Mouse (Mus musculus): ENCODE measurements around the gene Hnrnpa3. TPM values are rescaled to one million over a fixed set of nuclear protein-coding genes. Genes with fewer than 3 reads are reported as not detected.
"Not testable (repeated sequence)": the region's sequence is repeated elsewhere in the genome, so short reads cannot be mapped to it uniquely, and the experiment has no call there.

The Hnrnpa3 gene
- polyA plus RNA-seq, 1 experiment, result 297 TPM

DNA sequence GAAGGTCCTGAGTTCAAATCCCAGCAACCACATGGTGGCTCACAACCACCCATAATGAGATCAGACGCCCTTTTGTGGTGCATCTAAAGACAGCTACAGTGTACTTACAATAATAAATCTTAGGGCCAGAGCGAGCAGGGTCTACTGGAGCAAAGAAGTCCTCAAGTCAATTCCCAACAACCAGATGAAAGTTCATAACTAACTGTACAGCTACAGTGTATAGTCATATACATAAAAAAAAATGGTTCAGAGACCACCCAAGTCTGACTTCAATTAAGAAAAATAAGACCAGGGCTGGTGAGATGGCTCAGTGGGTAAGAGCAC is 12.2 kb downstream of the Hnrnpa3 start:
- DNase-seq (ENCODE audit: extremely low spot score in 1 of 2, low spot score in 1 of 2), result no peak

DNA sequence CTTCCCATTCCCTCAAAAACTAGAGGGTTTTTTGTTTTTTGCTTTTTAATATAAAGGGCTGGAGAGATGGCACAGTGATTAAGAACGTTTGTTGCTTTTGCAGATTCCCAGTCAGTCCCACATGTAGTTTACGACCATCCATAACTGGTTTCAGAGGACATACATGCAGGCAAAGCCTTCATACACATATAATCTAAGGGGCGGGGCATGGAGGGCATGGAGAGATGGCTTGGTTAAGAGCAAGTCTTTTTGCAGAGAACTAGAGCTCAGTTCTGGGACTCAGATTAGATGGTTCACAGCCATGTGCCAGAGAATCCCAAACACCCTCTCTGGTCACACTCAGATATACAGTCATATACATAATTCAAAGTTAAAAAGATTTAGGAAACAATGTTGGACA is 13.5 kb downstream of the Hnrnpa3 start:
- no peak for DNase-seq (ENCODE audit: extremely low spot score in 1 of 2, low spot score in 1 of 2)

DNA sequence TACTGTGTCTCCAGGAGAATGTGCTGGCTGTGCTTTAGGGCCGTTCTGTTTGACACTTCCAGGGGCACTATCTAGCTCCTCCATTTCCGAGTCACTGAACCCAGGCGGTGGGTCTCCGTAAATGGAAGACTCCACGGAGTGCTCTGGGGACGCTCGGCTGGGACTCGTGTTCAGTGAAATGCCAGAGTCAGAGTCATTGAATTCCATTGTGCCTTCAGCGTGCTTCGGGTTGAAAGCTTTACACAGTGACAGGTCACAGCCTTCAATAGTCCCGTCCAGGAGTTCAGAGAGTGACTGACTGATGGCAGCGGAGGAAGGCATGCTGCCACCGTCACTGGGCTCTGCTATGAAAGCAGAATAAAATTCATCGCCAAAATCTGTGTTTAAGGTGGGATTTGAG is 17.5 kb downstream of the Hnrnpa3 start:
- no peak for DNase-seq (ENCODE audit: extremely low spot score in 1 of 2, low spot score in 1 of 2)

DNA sequence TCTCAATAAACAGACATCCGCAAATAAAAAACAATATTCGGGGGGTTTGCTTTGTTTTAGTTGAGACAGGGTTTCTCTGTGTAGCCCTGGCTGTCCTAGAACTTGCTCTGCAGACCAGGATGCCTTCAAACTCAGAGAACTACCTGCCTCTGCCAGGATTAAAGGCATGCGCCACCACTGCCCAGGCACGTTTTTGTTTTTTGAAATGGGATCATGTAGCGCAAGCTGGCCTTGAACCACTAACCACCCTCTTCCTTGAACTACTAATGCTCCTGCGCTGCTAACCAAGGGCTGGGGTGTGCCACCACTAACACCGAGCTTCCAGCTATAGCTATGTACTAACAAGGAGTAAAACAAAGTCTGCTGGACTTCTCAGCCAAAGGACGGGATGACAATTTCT is 20.9 kb downstream of the Hnrnpa3 start:
- no peak for DNase-seq (ENCODE audit: extremely low spot score in 1 of 2, low spot score in 1 of 2)

DNA sequence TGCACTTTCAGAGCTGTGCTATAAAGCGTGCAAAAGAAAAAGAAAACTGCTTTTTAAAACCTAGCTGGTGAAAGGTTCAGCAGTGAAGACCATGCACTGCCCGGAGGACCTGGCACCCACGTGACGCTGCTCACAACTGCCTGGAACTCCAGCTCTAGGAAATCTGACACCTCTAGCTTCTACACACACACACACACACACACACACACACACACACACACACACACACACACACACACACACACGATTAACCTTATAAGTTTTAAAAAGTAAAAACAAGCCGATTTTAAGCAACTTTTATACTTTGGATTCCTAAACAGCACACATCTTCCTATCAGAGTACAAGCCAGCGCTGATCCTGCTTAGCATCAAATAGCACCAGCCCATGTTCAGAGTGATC is 22.4 kb downstream of the Hnrnpa3 start:
- DNase-seq (ENCODE audit: extremely low spot score in 1 of 2, low spot score in 1 of 2), result no peak

DNA sequence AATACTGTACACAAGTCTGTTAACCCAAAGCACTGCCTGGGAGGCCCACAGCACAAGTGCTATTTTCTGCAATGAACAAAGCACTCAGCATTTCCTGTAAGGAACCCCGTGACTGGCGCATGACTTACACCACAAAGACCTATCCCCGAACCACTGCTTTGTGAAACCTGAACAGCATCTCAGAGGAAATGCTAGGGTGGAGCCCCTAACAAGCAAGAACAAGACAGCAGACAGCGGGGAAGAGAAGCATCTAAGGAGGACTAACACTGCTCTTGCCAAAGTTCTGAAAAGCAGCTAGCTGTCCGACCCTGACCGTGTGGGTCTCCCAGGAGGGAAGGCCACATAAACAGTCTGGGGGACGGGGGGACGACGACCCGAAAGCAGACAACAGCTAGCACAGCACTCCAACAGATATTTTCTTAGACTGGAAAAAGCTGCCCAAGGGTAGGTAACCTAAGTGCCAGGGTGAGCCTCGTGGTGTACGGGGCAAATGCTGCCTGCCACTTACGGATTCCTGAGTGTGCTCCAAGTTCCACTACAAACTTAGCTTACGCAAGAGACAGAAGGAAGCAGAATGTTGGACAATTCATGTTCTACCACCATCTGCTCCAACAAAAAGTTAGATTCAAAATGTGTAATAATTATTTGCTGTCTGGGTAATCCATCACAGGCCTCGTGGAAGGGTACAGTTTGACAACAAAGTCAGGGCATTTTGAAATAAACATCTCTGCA is 24.1 kb downstream of the Hnrnpa3 start:
- no peak for DNase-seq (ENCODE audit: extremely low spot score in 1 of 2, low spot score in 1 of 2)

DNA sequence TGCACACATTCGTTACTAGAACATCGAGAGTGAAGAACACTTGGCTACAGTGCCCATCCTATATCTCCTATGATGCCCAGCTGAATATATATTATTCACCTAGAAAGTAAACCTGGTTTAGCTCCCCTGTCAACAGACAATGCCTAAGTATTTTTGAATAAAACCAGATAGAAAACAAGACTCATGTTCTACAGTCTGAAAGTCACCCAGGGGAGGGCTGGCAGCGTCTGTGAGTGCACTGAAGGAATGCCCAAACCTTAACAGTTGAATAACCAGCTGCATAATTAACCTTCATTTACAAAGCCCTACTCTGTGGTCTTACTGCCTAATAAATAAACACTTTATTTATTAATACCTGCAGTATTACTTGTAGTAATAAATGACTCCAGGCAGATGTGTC is 25.5 kb downstream of the Hnrnpa3 start:
- no peak for DNase-seq (ENCODE audit: extremely low spot score in 1 of 2, low spot score in 1 of 2)

GRCm38 (mm10) chr2:75685458-75685861 is 26.4 kb downstream of the Hnrnpa3 start:
- no peak for DNase-seq (ENCODE audit: extremely low spot score in 1 of 2, low spot score in 1 of 2)

DNA sequence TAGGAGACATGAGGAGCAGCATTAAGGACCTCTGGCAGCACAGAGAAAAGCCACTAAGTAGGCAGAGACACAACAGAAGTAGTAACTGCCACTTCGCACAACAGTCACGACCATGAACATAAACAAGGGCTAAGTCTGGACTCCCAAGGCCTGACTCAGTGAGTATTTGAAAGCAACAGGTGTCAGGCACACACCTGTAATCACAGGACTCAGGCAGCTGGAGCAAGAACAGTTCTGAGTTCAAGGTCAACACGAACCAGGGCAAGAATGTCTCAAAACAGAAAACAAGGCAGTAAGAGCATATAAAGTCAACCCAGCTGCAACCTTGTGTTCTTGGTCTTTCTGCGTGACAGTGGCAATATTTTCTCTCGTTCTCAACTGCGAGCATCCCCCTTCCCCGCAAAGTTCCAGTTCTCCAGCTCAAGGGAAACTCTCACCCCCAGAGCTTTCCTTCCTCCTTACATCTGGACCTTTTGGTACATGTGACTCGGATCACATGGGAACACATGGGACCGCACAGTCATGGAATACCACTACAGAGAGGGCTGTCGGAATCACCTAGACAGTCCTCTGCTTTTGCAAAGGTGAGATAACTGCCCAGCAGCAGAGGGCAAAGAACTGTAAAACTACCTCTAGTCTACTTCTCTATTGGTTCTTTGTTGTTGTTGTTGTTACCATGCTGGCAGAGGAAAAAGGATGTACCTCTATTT is 28.1 kb downstream of the Hnrnpa3 start:
- no peak for DNase-seq (ENCODE audit: extremely low spot score in 1 of 2, low spot score in 1 of 2)

DNA sequence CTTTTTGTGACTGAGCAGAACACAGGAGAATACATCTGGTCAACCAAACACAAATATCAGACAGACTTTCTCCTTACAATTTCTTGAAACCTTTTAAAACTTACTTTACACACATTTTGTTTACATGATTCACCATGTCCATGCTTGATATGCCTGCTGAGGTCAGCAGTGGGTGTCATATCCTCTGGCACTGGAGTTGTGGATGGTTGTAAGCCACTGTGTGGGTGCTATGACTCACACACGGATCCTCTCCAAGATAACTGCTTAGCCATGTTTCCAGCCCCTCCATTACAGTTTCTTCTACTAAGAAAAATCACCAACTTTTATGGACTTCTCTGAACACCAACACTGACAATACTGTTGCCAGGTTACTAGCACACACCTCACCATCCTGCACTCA is 29.8 kb downstream of the Hnrnpa3 start:
- no peak for DNase-seq (ENCODE audit: extremely low spot score in 1 of 2, low spot score in 1 of 2)

DNA sequence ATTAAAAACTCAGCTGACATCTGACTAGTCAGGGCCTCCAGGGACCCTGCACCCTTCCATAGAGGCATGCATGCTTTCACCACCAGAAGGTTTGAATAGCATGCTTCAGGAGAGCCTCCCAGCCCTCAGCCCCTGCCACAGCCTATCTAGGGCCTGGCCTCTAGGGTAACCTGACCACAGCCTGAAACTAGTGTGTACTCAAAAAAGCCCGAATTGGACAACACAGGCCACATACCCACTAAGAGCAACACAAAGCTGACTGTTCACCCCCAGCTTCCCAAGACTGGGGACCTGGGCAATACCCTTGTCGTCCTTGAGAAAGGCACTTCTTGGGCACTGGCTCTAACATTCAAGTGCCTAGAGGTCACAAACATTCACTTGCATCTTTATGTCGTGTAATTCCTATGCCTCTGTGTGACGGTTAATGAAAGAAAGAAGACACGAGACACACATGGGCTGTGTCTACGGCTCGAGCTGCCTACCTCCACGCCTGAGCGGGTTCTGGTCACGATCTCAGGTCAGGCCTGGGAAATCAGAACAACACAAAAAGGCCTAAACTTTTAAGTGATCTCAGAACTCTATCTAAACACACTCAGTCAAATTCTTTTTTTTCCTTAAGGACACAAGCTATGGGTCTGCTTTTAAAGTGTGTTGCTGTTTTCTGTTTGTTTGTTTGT is 30.6 kb downstream of the Hnrnpa3 start:
- no peak for DNase-seq (ENCODE audit: extremely low spot score in 1 of 2, low spot score in 1 of 2)

GRCm38 (mm10) chr2:75690656-75691055 is 31.6 kb downstream of the Hnrnpa3 start:
- no peak for DNase-seq (ENCODE audit: extremely low spot score in 1 of 2, low spot score in 1 of 2)

DNA sequence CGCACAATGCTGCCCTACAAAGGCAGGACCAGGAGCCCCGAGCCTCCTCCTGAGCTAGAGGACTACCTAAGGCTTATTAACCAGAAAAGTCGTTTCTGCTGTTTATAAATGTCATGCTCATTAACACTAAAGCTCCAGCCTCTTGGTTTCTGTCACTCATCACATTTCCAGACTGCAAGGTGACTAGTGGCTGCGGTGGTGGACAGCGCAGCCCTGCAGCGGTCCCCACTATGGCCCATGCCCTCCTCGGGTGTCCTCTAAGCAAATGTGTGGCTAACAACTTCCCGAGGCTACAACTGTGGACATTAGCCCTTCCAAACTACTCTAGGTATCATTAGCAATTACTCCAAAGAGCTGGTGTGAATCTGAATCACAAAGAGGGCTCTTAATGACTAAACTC is 32.3 kb downstream of the Hnrnpa3 start:
- no peak for DNase-seq (ENCODE audit: extremely low spot score in 1 of 2, low spot score in 1 of 2)

DNA sequence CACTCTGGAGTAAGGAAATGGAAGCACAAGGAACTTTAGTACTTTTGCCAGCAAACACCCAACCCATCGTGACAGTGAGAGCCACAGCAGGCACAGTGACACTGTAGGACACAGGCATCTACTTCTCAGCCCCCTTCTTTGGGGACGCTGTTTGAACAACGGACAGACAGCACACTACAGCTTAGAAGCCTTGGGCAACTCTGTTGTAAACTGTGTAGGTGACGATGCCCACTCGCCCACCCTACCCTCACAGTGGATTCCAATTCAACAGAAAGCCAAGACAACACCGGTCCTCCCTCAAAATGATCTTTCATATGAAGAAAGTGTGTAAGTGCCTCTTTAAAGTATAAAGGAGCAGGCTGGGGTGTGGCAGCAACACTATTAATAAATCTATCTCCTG is 33.3 kb downstream of the Hnrnpa3 start:
- DNase-seq (ENCODE audit: extremely low spot score in 1 of 2, low spot score in 1 of 2), result no peak

GRCm38 (mm10) chr2:75694926-75695325 is 35.9 kb downstream of the Hnrnpa3 start:
- not testable (repeated sequence) for DNase-seq (ENCODE audit: extremely low spot score in 1 of 2, low spot score in 1 of 2)

- DNase-seq (ENCODE audit: extremely low spot score in 1 of 2, low spot score in 1 of 2), result no peak
These were observed 36.8 kb downstream of the Hnrnpa3 start for GRCm38 (mm10) chr2:75695676-75696350.

DNA sequence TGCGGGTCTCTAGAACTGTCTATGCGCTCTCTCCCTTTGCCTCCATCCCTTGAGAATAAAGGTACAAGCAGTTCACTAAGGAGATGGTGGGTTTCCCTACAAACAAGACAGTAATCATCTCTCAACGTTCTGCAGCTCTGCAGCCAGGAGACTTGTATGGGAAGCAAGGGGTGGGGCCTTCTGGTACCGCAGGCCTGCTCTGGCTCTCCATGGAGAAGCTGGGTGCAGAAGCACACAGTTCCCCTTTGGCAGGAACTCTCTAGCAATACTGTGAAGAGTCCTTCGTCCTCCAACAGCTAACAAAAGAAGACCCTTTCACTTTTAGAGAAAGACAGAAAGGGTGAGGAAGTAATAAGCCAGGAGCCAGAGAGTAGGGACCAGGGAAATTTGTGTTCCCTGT is 37.3 kb downstream of the Hnrnpa3 start:
- no peak for DNase-seq (ENCODE audit: extremely low spot score in 1 of 2, low spot score in 1 of 2)

- no peak for DNase-seq (ENCODE audit: extremely low spot score in 1 of 2, low spot score in 1 of 2)
These were observed 38.2 kb downstream of the Hnrnpa3 start for GRCm38 (mm10) chr2:75697222-75697621.

- DNase-seq (ENCODE audit: extremely low spot score in 1 of 2, low spot score in 1 of 2), result no peak
These were observed 38.9 kb downstream of the Hnrnpa3 start for GRCm38 (mm10) chr2:75698007-75698406.

- DNase-seq (ENCODE audit: extremely low spot score in 1 of 2, low spot score in 1 of 2), result no peak
These were observed 39.8 kb downstream of the Hnrnpa3 start for GRCm38 (mm10) chr2:75698874-75699273.

- no peak for DNase-seq (ENCODE audit: extremely low spot score in 1 of 2, low spot score in 1 of 2)
These were observed 41.5 kb downstream of the Hnrnpa3 start for GRCm38 (mm10) chr2:75700543-75700942.
